Mouse (Mus musculus) cerebral cortex, adult 2 months (tissue): ENCODE data around the gene Mfsd13b.

ENCODE experiments used
- WGBS: fragments of 180-500 bp; shearing (Covaris S2); methylation state at CpG from one replicate; pipeline ENCODE4 v1.1.7; 2018; 5-methylcytosine and 5-hydroxymethylcytosine counted together

Gene Mfsd13b

DNA sequence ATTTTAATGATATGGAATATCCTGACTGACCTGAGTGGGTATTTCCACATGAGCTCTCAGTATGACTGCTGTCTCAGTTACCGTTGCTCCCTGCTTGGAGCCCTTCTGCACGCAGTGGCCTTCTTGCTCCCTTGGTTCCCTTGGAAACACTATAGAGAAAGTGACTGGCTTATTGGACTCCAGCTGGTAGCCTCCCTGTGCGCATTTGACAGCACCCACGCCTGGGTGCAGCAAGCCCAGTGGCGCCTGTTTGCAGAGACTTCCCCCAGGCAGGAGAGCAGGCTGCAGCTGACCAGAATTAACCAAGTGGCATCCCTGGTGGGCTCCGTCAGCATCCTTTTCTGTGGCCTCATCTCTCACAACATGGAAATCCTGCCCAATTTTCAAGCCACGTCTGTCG, 8.9 kb downstream of the Mfsd13b start:
- 64% methylated on average over 8 of the region's 8 CpGs for WGBS

- 57% methylated on average over 2 of the region's 2 CpGs for WGBS
Observed at GRCm38 (mm10) chr7:120999021-120999530, 16.8 kb downstream of the Mfsd13b start.

GRCm38 (mm10) chr7:121000065-121000822, 17.9 kb downstream of the Mfsd13b start:
- 88% methylated on average over 3 of the region's 3 CpGs for WGBS

GRCm38 (mm10) chr7:121001879-121002278, 19.6 kb downstream of the Mfsd13b start:
- 83% methylated on average over 3 of the region's 3 CpGs for WGBS

GRCm38 (mm10) chr7:121002407-121002928, 20.2 kb downstream of the Mfsd13b start:
- WGBS = 73% methylated on average over 5 of the region's 5 CpGs

DNA sequence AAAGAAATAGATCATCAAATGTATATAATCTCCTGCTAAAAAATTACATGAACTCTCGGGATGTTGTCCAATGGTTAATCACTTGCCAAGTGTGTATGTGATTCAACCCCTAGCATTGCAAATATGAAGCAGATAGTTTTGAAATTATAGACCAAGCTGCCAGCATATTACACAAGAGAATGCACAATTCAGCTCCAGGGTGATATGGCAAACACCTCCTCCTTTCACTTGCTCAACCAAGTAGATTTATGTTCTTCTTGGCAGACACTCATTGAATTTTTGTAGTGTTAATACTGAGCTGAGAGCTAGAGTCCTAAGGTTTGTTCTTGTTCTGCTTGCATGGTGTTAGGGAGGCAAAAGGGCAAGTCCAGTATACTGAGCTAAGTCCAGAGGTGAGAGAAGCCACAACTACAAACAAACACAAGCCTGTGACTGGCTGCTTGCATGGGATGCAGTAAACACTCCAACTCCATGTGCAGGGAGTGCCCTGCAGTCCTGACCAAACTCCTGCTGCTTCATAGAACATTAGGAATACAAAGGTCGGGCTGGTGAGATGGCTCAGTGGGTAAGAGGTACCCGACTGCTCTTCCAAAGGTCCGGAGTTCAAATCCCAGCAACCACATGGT, 21.6 kb downstream of the Mfsd13b start:
- 79% methylated on average over 4 of the region's 4 CpGs for WGBS

DNA sequence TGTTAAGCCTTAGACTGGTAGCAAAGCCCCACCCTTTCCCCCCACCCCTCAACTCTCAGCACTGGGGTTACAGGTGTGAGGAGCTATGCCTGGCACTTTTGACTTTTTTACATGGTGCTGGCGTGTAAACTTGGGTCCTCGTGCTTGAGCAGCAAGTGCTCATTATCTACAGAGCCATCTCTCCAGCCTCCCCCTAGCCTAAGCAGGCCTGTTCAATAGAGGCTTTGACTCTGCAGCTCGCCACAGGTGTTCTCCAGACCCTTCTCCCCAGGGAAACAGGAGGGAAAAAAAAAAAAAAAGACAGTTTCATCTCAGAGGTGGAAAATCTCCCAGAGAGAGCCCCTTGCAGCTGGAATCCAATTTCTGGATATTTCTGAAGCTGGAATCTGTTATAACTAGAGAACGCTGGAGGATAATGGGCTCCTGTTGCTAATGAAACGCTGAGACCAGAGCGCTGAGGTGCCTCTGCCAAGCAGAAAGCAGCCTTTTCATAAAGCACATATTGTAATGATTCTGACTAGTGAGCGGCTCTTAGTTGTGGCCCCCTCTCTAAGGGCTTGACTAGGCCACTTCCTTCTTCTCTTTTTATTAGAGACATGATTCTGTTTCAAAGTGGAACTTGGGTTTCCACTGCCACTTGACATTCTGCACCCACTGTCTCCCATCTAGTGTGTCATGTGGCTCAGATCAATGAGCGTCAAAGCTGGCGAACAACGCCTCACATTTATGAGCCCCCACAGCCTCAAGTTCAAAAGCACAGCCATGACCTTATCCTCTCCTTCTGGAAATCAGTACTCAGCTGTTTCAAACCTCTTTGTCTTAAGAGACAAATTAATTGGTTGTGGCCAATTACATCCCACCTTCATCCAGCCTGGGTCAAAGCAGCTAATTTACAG, 29.7 kb downstream of the Mfsd13b start:
- WGBS = 69% methylated on average over 10 of the region's 10 CpGs

GRCm38 (mm10) chr7:121014486-121014885, 32.2 kb downstream of the Mfsd13b start:
- WGBS = 94% methylated on average over 10 of the region's 10 CpGs

DNA sequence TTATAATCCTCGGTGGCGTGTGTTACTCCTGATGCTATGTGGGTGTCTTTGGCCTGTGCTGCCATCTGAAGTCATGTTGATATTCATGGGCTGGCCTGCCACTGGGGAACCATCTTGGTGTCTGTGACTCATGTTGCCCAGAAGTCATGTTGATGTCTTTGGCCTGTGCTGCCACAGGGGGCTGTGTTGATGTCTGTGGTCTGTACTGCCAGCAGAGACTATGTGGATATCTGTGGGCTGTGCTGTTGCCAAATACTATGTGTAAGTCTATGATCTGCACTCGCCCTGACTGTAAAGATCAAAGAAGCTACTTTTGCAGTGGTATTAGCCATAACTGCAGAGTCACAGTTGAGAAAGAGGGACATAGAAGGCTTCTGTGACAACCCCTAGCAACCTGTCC, 36.5 kb downstream of the Mfsd13b start:
- 81% methylated on average over 3 of the region's 3 CpGs for WGBS

- 44% methylated on average over 8 of the region's 8 CpGs for WGBS
Observed at GRCm38 (mm10) chr7:121020277-121020676, 38.0 kb downstream of the Mfsd13b start.

DNA sequence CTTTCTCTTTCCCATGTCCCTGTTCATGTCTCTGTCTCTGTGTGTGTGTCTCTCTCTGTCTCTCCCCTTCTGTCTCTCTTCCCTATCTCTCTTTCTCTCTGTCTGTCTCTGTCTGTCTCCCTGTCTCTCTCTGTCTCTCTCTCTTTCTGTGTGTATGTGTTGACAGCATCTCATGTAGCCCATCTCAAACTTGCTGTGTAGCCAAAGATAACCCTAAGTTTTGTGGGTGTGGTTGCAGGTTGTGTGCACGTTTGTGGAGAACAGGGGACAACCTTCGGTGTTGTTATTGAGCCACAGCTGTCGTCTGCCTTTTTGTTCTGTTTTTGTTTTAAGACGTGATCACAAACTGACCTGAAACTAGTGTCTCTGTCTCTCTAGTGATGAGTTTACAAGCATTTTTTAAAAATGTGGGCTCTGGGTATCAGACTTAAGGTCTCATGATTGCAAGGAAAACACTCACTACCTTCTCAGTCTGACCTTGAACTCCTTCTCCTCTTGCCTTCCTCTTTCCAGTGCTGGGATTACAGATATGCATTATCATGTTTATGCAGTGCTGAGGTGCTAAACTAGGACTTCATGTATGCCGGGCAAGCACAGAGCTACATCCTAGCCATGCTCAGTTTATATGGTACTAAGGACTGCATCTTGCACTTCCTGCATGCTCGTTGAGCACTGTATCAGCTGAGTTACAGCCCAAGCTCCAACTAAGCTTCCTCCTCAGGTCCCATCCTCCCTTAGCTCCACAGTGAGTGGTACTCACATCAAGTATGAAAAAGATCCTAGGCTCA, 43.1 kb downstream of the Mfsd13b start:
- 80% methylated on average over 6 of the region's 6 CpGs for WGBS

GRCm38 (mm10) chr7:121026300-121026699, 44.0 kb downstream of the Mfsd13b start:
- 74% methylated on average over 3 of the region's 3 CpGs for WGBS

DNA sequence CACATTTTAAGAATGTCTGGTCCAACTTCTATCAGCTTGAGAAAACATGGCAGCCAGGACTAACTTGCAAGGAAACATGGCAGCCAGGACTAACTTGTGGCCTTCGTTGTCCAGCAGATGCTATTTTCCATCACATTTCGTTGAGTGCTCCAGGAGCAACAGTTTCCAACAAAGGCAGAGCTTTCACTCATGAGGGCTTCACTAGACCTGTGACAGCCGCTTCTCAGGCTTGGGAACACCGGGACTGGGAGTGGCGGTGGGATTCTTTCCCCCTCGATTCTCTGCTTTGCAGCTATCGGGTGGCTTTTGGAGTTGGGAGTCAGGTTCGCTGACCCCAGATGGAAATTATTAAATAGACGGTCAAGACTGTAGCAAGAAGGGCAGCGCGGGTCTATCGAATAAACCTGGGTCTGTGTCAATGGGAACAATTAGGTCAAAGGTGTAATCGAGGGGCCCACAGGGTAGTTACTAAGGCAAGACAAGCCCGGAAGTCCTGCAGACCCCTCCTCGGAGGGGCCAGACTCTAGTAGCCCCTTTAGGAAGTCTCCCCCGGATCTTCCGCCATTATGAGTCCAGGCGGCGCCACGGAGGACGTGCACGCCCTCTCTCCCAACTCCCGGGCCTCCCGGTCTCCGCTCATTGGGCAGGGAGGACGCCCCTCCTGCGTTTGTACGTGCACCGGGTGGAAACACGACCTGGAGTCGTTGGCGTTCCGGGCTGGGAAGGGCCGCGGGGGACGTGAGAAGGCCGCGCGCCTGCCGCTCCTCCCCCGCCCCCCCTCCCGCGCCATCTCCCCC, 51.7 kb downstream of the Mfsd13b start, which contains the start of gene Mettl9:
TSS of gene Mettl9 (plus strand) at position 590 of the 797 bp plus-strand sequence.
- 2% methylated on average over 42 of the region's 43 CpGs for WGBS

DNA sequence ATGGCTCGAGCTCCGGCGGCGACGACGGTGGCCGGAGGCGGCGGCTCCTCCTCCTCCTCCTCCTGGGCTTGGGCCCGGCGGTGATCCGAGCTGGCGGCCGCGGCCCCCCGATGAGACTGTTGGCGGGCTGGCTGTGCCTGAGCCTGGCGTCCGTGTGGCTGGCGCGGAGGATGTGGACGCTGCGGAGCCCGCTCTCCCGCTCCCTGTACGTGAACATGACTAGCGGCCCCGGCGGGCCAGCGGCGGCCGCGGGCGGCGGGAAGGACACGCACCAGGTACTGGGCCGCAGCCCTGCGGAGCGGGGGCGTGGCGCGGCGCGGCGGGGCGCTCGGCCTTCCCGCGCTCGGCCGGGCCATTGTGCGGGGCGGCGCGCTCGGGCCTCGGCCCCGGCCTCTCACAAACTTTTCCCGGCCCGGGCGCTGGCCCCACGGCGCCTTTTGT, 52.4 kb downstream of the Mfsd13b start:
- WGBS = under 1% methylated on average over 55 of the region's 63 CpGs

DNA sequence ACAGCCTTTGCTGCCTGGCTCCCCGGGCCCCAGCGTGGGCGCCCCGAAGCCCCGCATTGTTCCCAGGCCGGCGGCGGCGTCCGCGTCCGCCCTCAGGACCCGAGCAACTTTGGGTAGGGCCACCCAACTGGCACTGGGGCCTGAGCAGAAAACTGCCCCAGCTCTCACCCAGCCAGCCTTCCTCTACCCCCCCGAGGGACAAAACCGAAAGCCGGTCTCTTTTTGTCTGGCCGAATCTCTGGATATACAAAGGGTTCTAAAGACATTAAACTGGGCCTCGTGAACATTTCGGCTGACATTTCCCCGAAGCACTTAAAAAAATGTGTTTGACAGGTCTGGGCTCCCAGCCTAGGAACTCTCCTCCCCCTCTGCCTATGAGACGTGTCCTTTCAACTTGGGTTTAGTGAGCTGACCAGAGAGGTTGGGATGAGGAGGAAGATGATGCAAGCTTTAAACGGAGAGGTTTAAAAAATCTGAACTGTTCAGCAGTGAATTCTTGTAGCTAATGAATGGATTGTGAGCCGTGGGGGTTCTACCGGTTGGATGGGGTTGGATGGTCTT, 52.9 kb downstream of the Mfsd13b start:
- 1% methylated on average over 24 of the region's 24 CpGs for WGBS

DNA sequence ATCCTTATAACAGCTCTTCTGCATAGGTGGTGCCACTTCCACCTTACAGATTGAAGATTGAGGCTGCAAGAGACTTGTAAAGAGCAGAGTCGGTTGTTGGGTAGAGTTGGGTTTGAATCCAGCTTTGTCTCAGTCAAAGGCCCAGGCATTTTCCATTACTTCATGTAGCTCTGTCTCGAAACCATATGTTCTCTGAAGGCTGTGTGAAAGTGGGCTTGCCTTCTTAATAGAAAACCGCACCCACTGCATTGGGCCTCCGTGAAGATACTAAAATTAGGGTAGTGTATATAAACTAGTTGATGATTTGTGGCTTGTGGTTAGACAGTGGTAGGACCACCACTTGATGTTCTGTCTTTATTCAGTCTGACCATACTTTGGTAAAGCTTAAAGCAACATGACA, 58.3 kb downstream of the Mfsd13b start:
- WGBS = 79% methylated on average over 4 of the region's 4 CpGs

- WGBS = 77% methylated on average over 1 of the region's 1 CpGs
Observed at GRCm38 (mm10) chr7:121041989-121042388, 59.7 kb downstream of the Mfsd13b start.

DNA sequence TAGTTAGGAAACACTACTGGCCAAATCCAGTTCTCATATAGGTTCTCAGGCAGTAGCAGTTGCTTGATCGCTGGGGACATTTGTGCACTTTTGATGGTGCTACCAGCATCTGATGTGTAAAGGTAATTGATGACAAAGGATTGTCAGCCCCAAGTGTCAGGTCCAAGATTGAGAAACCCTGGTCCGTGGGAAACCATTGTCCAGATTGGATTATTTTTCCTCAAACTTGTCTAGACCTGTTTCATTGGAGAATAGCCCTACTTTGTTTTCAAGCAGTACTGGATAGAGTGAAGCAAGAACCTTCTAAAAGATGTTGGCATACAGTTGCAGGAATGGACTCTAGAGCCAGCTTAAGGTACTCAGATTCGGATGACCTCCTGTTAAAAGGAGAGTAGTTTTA, 60.7 kb downstream of the Mfsd13b start:
- WGBS = 97% methylated on average over 3 of the region's 3 CpGs

DNA sequence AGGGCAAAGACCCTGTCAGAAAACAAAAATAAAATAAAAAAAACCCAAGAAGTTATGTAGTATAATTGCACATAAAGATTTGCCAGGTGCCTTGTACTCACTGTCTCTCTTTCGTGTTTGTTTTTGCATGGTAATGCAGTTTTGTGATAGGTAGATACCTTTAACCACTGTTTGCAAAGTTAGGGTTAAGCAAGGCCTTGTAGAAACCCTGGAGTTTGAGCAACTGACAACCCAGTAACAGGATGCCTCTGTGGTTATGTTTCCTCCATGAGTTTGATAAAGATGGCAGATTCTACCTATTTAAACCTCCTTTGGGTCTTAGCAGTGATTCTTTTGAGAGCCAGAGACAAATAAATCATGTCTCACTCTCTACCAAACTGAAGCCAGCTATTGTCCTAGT, 61.2 kb downstream of the Mfsd13b start:
- 98% methylated on average over 1 of the region's 1 CpGs for WGBS

DNA sequence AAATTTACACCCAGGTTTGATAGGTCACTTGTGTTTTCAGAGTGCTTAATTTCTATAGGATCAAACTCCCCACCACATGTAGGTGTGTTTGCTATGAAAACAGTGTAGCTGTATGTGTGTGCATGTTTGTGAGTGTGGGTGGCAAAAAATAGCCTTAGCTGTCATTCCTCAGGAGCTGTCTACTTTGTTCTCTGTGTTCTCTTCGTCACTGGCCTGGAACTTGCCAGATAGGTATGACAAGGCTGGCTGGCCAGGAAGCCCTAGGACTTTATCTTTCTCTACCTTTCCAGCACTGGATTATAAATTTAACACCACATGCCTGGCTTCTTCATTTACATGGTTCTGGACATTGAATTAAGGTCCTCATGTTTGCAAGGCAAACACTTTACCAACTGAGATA, 61.9 kb downstream of the Mfsd13b start:
- WGBS = 84% methylated on average over 1 of the region's 1 CpGs
